Mouse (Mus musculus): ENCODE results near the gene Metrn.

Gene Metrn

DNA sequence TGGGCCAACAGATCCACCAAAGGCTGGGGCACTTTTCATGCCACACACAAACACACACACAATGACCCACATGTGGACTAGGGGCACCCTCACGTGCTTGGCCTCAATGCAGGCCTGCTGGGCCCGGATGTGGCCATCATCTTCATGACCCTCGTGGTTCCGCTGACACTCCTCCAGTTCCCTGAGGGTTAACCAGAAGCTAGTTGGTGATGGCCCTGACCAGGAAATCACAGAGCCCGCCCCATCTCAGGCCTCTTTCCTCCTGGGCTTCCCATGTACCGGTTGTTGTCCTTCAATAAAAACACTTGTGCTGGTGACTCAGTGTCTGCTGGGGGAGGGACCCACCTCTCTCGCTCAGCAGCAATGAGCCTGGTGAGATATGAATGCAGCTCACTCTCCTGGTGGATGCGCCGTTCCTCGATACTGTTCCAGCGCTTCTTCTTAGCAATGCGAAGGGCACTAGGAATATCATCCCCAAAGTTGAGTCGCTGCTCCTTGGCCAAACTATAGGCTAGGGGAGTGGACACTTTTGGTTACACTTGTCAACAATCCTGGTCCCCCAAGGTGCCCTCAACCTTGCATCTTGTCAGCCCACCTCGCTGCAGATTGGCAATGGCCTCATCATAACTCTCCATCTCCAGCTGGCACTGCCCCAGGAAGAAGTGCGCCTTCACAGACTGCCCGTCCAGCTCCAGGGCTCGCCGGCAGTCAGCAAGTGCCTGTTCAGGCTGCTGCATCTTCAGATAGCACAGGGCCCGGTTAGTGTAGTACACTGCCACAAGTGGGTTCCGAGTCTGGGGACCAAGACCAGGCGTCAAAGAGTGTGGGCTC, 34.7 kb upstream of the Metrn start:
- no peak for DNase-seq (ENCODE audit: low read depth, low spot score)

DNA sequence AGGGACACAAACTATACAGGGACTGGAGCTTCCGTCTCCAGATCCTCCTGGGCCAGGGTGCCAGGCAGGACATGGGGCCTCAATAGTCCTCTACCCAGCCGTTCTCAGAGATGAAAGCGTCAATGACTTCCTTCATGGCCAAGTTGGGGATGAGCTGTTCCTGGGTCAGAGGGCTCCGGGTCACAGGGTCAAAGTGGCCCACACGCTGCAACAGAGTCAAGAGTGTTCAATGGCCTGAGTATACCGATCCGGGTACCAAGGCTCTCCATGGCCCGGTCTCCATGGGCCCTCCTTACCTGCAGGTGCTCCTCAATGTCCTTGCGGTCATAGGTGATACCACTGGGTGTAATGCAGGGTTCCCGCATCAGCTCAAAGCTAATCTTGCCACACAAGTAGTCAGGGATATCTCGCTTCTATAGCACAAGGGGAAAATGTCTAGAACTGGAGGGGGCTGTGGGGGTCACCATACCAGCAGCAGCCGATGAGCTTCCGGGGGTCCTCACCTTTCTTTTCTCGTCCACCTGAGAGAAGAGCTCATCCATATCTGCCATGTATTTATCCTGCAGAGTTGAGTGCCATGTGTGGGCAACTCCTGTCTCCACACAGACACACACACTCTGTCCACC, 34.0 kb upstream of the Metrn start:
- DNase-seq (ENCODE audit: low read depth, low spot score) = no peak

DNA sequence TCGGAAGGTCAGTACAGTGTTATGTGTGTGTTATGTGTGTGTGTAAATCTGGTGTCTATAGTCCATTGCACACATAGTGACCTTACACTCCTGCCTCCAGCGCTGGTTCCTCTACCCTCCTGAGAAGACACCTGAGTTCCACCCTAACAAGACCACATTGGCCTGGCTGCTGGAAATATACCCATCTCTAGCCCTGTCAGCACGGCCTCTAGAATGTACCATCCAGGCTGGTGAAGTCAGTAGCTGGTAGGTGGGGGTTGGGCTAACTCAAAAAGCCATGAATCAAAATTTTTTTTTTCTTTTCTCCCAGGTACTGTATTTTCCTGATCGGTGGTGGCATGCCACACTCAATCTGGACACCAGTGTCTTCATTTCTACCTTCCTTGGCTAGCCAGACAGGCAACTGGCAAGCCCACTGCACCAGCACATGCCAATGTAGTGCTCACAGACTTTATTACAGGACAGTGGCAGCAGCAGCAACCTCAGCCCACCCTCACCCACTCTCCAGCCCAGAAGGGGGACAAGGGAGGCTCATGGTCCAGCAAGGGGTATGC, 33.3 kb upstream of the Metrn start:
- no peak for DNase-seq (ENCODE audit: low read depth, low spot score)

DNA sequence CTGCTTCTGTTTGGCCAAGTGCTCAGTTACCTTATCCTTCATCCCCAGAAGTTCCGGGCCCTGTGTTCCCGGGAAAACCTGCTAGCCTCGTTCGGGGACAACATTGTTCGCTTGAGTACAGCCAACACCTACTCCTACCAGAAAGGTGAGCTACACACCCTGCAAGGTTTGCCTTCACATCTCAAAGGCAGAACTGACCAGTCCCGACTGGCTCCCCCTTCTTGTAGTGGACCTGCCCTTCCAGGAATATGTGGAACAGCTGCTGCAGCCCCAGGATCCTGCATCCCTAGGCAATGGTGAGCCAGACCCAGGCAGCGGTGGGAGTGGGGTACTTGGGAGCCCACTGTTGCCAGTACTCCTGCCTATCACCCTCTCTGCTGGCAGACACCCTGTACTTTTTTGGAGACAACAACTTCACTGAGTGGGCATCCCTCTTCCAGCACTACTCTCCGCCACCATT, 32.7 kb upstream of the Metrn start:
- DNase-seq (ENCODE audit: low read depth, low spot score) = no peak

DNA sequence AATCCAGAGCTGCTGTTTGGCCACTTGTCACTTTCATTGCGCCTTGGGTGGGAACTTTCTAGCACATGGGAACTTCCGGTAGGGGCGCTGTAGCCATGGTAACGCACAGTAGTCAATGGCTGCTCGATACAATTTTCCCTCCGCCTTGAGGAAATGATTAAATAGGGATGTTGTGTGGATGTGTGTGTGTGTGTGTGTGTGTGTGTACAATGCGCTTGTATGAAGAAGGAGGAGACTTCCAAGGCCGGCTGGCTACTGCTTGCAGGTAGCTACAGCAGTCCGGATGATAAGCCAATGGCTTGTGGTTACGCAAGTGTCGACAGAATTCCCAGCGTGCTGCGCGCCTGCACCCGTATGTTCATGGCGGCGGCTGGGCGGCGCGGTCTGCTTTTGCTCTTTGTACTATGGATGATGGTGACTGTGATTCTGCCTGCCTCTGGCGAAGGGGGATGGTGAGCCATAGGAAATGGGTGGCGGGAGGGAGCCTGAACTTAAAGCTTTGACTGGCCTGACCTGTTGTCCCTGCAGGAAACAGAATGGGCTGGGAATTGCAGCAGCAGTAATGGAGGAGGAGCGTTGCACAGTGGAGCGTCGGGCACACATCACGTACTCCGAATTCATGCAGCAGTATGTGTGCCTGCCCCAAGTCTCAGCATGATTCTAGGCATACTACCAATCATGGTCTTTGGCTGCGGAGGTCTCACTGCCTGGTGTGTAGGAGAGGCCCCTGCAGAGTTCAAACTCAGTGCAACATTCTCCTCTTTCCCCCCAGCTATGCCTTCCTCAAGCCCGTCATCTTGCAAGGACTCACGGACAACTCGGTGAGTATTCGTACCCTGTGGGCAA, 32.0 kb upstream of the Metrn start, which contains the start of gene Jmjd8:
Jmjd8 (plus strand) TSS at position 156 of the 846 bp plus-strand sequence.
- peak; percentile 87 for DNase-seq (ENCODE audit: low read depth, low spot score)

DNA sequence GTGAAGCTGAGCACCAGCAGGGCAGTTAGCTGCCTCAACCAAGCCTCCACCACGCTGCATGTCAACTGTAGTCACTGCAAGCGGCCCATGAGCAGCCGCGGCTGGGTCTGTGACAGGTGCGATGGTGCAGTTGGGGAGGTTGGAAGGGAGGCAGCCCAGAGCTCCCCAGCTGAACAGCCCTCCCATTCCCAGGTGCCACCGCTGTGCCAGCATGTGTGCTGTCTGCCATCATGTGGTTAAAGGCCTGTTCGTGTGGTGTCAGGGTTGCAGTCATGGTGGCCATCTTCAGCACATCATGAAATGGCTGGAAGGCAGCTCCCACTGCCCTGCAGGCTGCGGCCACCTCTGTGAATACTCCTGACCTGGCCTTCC, 31.3 kb upstream of the Metrn start:
- no peak for DNase-seq (ENCODE audit: low read depth, low spot score)

DNA sequence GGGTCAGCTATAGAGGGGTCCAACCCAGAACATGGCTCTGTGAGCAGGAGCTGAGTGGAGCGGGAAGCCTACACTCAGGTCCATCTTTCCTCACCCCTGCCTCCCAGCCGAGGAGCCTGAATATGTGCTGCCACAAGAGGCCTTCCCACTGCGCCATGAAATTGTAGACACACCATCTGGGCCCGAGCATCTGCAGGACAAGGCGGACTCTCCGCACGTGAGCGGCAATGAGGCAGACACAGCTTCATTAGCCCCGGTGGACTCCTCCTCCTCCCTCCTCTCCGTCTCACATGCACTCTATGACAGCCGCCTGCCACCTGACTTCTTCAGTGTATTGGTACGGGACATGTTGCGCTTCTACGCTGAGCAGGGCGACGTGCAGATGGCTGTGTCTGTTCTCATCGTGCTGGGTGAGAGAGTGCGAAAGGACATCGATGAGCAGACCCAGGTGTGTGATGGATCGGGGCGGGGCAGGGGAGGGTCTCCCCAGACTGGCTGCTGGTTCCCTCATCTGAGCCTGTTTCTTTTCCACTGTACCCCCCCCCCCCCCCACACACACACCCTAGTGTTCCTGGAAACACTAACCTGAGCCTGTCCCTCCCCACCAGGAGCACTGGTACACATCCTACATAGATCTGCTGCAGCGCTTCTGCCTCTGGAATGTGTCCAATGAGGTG, 30.7 kb upstream of the Metrn start:
- no peak for DNase-seq (ENCODE audit: low read depth, low spot score)

DNA sequence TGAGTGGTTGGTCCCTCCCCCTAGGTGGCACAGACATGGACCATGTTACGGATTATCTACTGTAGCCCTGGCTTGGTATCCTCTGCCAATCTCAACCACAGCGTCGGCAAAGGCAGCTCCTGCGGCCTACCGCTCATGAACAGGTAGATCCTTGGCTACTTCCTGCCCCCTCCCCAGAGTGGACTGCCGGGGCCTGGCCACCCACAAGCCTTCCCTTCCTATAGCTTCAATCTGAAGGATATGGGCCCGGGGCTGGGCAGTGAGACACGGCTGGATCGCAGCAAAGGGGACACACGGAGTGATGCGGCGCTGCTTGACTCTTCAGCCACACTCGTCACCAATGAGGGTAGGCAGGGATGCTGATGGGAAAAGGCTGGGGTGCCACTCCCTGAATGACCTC, 30.1 kb upstream of the Metrn start:
- no peak for DNase-seq (ENCODE audit: low read depth, low spot score)

DNA sequence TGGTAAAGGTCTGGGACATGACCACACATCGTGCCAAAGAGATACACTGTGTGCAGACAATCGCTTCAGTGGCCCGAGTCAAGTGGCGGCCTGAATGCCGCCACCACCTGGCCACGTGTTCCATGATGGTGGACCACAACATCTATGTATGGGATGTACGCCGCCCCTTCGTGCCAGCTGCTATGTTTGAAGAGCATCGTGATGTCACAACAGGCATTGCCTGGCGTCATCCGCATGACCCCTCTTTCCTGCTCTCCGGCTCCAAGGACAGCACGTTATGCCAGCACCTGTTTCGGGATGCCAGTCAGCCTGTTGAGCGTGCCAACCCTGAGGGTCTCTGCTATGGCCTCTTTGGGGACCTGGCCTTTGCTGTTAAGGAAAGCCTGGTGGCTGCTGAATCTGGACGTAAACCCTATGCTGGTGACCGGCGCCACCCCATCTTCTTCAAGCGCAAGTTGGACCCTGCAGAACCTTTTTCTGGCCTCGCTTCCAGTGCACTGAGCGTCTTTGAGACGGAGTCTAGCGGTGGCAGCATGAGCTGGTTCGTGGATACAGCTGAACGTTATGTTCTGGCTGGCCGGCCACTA, 29.1 kb upstream of the Metrn start:
- DNase-seq (ENCODE audit: low read depth, low spot score) = no peak

DNA sequence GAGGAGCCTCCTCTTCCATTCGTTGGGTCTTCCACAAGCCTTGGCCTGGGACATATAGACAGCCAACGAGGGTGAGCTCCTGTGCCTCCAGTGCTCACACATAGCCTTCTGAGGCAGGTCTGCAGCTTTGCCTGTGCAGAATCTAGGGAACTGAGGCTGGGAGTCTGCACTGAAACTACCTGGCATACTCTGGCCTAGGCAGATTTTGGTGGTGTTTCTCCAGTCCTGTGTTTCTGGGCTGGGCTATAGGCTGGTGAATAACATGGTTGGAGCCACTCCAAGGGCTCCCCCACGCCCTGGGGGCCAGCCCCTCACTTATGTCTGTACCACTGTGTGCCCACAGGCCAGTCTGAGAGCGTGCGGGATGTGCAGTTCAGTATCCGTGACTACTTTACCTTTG, 28.4 kb upstream of the Metrn start:
- DNase-seq (ENCODE audit: low read depth, low spot score) = no peak

DNA sequence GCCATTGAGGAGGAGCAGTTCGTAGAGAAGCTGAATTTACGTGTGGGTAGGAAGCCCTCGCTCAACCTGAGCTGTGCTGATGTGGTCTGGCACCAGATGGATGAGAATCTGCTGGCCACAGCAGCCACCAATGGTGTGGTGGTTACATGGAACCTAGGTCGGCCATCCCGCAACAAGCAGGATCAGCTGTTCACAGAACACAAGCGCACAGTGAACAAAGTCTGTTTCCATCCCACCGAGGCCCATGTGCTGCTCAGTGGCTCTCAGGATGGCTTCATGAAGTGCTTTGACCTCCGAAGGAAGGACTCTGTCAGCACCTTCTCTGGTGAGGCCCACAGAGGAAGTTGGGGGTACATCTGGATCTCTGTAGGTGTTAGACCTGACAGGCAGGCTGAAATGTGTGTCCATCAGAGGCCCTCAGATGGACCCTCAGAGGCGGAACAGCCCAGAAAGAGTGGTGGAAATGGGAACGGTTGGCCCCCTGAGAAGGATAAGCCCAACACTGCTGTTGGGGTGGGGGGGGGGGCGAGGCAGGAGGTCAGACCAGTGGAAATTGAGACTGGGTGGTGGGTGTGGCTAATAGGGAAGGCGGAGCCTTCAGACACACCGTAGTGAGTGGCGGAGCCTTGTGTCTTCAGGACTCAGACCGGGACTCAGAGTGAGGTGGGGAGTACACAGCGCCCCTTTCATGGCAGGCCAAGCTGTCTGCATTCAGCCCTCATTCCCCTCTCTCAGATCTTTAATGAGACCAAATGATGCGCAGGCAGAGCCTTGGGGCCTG, 27.6 kb upstream of the Metrn start:
- DNase-seq (ENCODE audit: low read depth, low spot score) = no peak

DNA sequence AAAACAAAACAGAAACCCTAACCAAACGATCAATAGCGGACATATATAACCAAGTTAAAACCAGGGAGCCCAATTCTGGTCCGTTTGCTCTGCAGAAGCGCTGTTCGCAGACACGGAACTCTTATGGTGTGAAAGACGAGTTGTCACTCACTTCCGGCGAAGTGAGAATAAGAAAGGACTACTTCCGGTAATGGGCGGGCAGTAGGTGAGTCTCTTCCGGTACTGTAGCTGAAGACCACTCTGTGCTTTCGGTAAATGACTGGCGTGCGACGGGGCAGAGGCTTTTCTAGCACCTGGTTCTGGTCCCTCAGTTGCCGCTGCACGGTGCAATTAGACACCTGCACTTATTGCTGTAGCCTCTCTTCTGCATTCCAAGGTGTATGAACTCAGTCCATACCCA, 26.5 kb upstream of the Metrn start, which contains the start of gene Wdr24:
Wdr24 (plus strand) TSS at position 176 of the 400 bp plus-strand sequence.
- peak; percentile 91 for DNase-seq (ENCODE audit: low read depth, low spot score)

DNA sequence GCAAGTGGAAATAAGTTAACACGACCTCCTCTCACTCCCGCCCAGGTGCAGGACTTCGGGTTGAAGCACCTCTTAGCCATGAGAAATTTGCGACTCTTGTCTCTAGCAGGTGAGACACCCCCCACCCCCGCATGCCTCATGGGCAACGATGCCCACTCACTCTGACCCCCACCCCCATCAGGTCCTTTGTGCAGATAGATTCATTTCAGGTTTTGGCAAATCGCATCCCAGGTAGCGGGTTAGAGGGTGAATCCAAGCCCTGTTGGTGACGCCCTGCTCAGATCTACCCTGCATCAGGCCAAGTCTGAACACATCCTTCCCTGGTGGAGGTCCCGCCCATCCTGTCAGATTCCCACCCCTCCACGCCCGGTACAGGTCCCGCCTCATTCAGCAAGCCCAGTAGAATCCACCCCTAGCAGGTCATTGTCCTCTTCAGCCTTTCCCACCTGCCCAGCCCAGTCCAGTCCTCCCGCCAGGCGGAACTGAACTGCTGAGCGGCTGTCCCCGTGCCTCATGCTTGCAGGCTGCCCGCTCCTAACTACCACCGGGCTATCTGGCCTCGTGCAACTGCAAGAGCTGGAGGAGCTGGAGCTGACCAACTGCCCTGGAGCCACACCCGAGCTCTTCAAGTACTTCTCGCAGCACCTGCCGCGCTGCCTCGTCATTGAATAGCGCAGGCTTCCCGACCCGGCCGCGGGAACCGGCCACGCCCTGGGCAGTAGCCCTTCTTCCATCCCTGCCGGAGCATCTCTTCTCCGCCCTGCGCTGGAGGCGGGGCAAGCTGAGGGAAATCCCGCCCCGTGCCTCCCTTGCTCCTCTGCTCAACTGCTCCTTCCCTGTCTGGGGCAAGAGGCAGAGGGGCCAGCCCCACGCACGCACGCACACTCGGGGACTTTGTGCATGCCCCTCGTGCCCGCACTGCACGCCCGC, 22.2 kb upstream of the Metrn start:
- DNase-seq (ENCODE audit: low read depth, low spot score) = no peak

DNA sequence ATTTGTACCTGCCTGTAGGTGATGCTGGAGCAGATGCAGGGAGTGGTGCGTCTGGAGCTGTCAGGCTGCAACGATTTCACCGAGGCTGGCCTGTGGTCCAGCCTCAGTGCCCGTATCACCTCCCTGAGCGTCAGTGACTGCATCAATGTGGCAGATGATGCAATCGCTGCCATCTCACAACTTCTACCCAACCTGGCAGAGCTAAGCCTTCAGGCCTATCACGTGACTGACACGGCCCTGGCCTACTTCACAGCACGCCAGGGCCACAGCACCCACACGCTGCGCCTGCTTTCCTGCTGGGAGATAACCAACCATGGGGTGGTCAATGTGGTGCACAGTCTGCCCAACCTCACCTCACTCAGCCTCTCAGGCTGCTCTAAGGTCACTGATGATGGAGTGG, 20.7 kb upstream of the Metrn start:
- no peak for DNase-seq (ENCODE audit: low read depth, low spot score)

DNA sequence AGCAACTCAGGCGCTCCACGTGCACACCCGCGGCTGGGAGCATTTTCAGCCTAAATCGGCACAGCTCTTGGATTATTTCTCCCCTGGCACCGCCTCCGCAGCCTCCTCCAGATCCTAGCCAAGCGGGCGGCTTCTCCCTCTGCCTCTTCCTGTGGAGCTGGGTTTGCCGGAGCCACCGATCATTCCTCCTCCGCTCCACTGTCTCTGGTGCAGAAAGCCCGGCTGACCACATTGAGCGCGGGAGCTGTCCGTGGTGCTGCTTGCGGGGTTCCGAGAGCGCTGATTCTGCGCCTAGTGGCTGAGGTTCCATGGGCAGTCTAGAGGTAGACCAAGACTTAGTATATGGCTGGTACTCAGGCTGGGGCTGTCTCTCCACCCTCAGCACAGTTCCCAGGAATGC, 16.5 kb upstream of the Metrn start:
- DNase-seq (ENCODE audit: low read depth, low spot score) = peak; percentile 84

DNA sequence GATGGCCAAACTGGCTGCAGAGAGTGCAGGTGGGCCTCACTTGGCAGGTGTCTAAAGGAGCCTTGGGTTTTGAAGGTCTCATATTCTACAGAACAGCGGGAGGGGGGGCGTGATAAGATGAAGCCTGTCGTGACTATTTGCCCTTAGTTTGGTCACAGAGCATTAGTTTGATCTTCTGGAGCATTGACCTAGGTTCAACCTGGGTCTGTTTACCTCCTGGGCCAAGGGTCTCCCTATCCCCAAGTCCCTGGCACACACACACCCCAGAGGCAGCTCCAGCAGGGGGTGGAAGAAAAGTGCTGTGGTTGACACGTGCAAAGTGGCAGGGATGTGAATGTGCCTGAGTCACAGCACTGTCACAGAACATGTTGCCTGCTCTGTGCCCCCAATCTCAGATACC, 14.0 kb upstream of the Metrn start:
- no peak for DNase-seq (ENCODE audit: low read depth, low spot score)

DNA sequence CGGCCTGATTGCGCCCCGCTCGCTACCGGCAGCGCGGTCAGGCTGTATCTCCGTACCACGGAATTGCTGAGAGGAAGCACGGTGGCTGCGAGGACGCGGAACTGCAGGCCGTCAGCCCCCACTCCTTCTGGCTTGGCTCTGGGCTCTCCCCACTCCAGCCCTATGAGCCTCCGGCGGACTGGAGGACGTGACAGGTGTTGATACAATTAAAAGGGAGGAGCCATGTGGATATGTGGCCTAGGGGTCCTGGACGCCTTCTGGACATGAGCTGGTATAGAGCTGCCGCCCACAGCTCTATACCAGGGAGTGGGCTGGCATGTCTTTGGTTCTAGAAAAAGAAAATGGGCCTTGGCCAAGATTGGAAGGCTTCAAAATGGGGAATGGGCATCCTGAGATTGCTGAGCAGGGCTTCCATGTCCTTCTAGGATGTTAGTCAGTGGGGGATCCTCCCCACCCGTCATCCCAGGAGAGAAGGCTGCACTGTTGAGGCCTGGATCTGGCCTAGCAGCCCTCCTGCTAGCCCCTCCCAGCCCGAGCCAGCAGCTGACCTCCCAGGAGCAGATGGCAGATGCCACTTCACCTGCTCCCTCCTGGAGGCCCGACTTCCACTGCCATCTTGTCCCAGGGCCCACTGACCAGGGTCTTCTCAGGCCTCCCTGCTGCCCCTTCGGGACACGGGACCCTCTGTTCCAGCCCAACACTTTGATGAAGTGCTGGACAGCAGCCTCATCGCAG, 12.8 kb upstream of the Metrn start:
- no peak for DNase-seq (ENCODE audit: low read depth, low spot score)

Data from CD4-positive, CD25-positive, alpha-beta regulatory T cell, adult 2 months (primary cell).